Mouse (Mus musculus) layer of hippocampus, adult 2 months (tissue): ENCODE data around the gene Psg28. TPM values are rescaled to one million over a fixed set of nuclear protein-coding genes. Genes with fewer than 3 reads are reported as not detected.
"Not testable (repeated sequence)": the region's sequence is repeated elsewhere in the genome, so short reads cannot be mapped to it uniquely, and the experiment has no call there.

Experiments used
- DNase-seq, 2 experiments: peaks; one replicate each; pipeline ENCODE4 v3.0.0; 2022; ENCODE audit warnings: low spot score in 2 of 2
- H3K27ac ChIP-seq: fragments of 200-600 bp; 2 replicates; pipeline ENCODE4 v1.8.1; 2022
- H3K4me3 ChIP-seq: fragments of 200-600 bp; 2 replicates; pipeline ENCODE4 v1.8.1; 2022; ENCODE audit warnings: mild to moderate bottlenecking
- CTCF ChIP-seq: fragments of 200-600 bp; conservative IDR thresholded peaks from 2 replicates; pipeline ENCODE4 v1.8.1; 2022; ENCODE audit warnings: antibody characterized with exemption, mild to moderate bottlenecking, moderate library complexity
- long read RNA-seq, 2 experiments: library from polyadenylated mRNA; stranded (forward); transcript quantifications; one replicate each; pipeline ENCODE4 v2.0.0; 2021; ENCODE audit warnings: borderline mapping rate in 2 of 2
- microRNA-seq, 2 experiments: library from miRNA; unstranded; fragments of <30 nt; microRNA quantifications; one replicate each; pipeline ENCODE4 v1.2.0; 2021
- total RNA-seq, 2 experiments: library from RNA; stranded (reverse); gene quantifications; 2 replicates each; pipeline ENCODE4 v1.2.3; 2021

The Psg28 gene
- not detected for total RNA-seq
- long read RNA-seq, experiment 1, result 0 reads
- long read RNA-seq, experiment 2, result 0 reads

GRCm38 (mm10) chr7:18431941-18432340 is at the start of gene Psg28:
Psg28 (minus strand) TSS chr7:18432041.
- DNase-seq, H3K27ac ChIP-seq, H3K4me3 ChIP-seq: not testable (repeated sequence)

- Histone ChIP-seq H3K4me3 (no peak overlapping the region), H3K27ac (no peak overlapping the region)
- no peak for DNase-seq
- TF ChIP-seq CTCF, result no peak
Measured at GRCm38 (mm10) chr7:18403407-18403806, 28.4 kb downstream of the Psg28 start.

- no peak for TF ChIP-seq CTCF
- Histone ChIP-seq H3K27ac (no peak overlapping the region), H3K4me3 (no peak overlapping the region)
- DNase-seq, result no peak
Measured at GRCm38 (mm10) chr7:18402527-18403237, 29.2 kb downstream of the Psg28 start.

- not testable (repeated sequence) for H3K27ac ChIP-seq, H3K4me3 ChIP-seq, DNase-seq
Measured at GRCm38 (mm10) chr7:18391483-18391882, 40.4 kb downstream of the Psg28 start.

GRCm38 (mm10) chr7:18378295-18378694 is 53.5 kb downstream of the Psg28 start:
- no peak overlapping the region for H3K4me3 ChIP-seq
- H3K27ac ChIP-seq, result no peak overlapping the region
- no peak for TF ChIP-seq CTCF
- DNase-seq, result no peak

Small RNAs within 50 kb of the gene (microRNA-seq; reads per million reads assigned to microRNA genes)
- gene Gm24715, result 0 reads per million in 2 experiments

Other genes starting within 250 kb of the Psg28 start
- not detected for gene Mill1, start 186.7 kb downstream of the Psg28 start, total RNA-seq
- not detected for gene Psg18, start 77.0 kb downstream of the Psg28 start, total RNA-seq
- not detected for gene Psg26, start 52.1 kb upstream of the Psg28 start, total RNA-seq
- not detected for gene Psg25, start 100.2 kb upstream of the Psg28 start, total RNA-seq
- not detected for gene Psg27, start 135.3 kb upstream of the Psg28 start, total RNA-seq
- gene Psg23, start 184.5 kb upstream of the Psg28 start, total RNA-seq, result not detected
- not detected for gene Psg21, start 224.7 kb upstream of the Psg28 start, total RNA-seq